Mouse (Mus musculus) granulocyte monocyte progenitor cell, adult 5-6 weeks (primary cell): Measurements from ENCODE around the gene Epo. TPM values are rescaled to one million over a fixed set of nuclear protein-coding genes. Genes with fewer than 3 reads are reported as not detected.

Experiments used
- ATAC-seq: replicated peaks from 2 replicates; pipeline ENCODE4 v1.8.0; 2016; ENCODE audit warnings: mild to moderate bottlenecking, moderate TSS enrichment, inconsistent platforms; ENCODE audit not compliant: poor library complexity, severe bottlenecking
- total RNA-seq, 2 experiments: library from RNA; stranded (forward) in 1 of 2; stranded (reverse) in 1 of 2; fragments of 200-712, 200-1000 nt in 1 of 2; fragments of >200 nt in 1 of 2; fragmentation: Nextera tagmentation in 1 of 2; gene quantifications; 2 replicates each; pipeline ENCODE4 v1.2.3; 2014 to 2017

Gene Epo
- total RNA-seq, 2 experiments from 2014 or later, result not detected

DNA sequence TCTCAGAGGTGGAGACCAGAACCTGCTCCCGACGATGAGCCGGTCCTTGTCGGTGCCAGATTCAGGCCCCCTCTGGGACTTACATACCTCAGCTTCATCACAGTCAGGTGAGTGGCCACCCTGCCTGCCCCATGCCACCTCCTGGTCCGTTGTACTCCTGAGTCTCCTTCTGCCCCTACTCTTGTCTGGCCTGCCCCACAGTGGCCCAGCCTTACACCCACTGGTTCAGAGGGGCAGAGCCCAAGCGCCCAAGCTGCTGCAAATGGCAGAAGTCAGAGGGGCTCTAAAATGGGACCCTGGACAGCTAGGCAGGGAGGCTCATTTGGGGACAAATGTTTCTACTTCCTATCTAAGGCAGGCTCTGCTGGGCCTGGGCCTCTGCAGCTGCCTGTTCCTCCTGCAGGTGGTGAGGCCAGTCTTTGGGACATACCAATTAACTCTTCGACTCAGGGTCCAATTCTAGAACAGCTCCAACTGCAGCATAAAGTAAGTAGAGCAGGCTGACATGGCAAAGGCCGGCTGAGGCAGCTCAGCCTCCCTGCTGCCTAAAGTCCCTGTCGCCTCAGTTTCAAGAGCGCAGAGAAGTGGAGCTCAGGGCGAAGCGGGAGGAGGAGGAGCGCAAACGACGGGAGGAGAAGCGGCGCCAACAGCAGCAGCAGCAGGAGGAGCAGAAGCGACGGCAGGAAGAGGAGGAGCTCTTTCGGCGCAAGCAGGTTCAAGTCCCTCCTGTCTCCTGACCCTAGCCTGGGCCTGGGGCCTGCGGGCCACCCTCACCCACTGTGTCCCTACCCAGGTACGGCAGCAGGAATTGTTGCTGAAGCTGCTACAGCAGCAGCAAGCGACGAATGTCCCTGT is 9.4 kb downstream of the Epo start:
- ATAC-seq, result no peak

DNA sequence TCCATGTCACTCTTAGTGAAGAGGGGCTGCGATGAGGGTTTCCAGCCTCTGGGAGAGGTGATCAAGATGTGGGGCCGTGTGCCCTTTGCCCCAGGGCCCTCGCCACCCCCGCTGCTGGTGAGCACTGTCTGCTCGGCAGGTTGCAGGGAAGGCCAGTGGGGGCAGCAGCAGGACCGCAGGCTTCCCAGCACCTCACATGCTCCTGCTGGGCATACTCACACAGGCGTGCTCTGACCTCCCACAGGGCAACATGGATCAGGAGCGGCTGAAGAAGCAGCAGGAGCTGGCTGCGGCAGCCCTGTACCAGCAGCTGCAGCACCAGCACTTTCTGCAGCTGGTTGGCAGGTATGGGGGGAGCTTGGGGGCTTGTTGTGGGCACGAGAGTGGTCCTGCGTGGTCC is 10.3 kb downstream of the Epo start:
- ATAC-seq, result no peak

GRCm38 (mm10) chr5:137521861-137522260 is 11.2 kb downstream of the Epo start:
- ATAC-seq, result no peak

DNA sequence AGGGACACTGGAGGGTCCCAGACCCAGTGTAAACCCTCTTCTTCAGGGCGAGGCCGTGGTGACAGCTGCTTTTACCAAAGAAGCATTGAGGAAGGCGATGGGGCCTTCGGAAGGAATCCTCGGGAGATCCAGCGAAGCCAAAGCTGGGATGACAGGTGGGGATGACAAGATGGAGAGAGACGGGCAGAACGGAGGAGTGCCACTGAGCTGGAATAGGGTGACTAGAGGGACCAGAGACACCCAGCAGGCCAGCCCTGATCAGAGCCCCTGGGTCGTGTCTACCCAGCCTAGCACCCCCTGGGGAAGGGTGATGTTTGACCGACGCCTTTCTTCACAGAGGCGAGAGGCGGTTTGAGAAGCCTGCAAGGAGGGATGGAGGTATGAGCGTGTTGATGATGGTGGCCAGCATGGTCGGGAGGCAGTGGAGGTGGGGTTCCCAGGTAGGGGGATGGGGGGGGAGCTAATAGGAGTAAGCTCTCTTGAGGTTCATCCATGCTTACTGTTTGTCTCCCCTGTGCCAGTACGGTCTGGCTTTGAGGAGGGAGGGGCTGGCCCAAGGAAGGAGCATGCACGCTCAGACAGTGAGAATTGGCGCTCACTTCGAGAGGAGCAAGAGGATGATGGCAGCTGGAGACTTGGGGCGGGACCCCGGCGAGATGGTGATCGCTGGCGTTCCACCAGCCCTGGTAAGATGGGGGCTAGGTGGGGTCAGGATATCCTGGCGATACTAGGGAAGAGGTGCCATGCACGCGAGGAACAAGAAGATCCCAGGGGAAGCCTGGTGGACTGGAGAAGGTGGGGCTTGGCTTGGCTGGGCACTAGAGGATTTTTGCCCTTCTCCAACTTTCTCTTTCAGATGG is 13.1 kb downstream of the Epo start:
- no peak for ATAC-seq

DNA sequence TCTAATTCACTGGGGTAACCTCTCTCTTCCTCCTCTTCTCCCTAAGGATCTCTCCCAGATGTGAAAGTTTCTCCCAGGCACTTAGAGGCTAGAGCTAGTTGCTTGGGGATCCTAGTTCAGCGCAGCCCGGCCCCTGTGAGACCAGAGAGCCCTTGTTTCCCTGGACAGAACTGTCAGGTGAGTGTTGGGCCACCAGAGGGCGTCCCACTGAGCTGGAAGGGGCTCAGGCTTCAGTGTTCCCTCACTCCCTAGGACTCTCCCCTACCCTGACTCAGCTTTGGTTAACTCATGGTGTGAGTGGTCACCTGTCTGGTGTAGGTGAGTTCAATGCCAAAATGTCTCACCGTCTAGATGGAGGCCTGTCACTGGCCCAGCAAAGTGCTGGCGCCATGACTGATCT is 14.6 kb downstream of the Epo start, which contains the start of gene Gigyf1:
TSS of gene Gigyf1 (plus strand) at position 113 of the 400 bp plus-strand sequence.
- ATAC-seq, result peak; percentile 68

- ATAC-seq, result no peak
Observed at GRCm38 (mm10) chr5:137514811-137515210, 18.2 kb downstream of the Epo start.

- ATAC-seq, result no peak
Observed at GRCm38 (mm10) chr5:137513951-137514721, 18.9 kb downstream of the Epo start.

DNA sequence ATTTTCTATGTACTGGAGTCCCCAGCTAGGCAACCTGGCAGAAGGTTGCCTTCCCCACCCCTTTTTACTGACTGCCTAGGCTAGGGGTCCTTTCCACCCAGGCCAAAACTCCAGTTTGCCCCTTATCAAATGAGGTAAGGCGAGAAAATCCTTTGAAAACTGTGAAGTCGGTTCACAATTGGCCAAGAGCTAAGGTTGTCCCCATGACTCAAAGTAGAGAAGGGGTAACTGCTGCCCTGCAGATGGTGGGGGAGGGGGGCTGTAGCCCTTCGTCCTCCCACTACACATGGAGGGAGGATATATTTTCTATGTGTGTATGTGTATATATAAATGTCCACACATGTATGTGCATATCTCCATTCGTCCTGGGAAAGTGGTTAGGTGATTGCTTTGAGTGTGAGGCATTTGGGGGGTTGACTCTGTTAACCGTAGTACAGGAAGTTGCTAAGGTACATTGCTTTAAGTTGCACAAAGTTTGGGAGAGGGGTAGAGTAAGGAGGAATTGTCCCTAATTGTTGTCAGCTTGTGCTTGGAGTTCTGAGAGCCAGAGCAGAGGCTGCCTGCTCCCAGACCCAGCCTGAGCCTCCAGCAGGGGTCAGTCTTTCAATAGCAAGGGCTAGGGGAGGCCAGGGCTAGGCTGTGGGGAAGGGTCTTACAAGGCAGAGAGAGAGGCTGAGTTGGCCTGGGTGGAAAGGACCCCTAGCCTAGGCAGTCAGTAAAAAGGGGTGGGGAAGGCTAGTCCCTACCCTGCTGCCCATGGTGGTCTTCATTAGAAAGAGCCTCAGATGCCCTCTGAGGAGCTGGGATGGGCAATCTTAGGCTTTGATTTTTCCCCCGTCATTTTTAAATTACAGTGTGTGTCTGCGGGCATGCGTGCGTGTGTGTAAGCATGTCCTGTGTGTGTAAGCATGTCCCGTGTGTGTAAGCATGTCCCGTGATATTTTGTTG is 19.9 kb downstream of the Epo start:
- no peak; the same call in 1 of the 2 replicates for ATAC-seq

DNA sequence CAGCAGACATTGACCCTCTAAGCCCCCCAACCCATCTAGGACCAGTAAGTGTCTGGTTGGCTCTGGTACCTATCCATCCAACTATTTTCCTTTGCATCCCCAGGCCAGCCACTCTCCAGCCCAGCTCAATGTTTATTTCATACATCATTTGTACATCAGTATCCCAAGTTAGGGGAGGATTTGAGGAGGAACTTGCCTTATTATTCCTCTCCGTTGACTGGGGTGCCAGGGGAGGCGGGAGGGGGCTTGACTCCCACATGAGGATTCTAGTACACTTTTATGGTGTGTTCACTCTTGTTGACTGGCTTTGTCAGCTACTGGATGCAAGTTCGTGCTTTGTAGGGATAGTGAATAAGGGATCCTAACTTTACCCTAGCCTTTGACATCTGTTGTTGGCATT is 21.3 kb downstream of the Epo start:
- ATAC-seq, result no peak

GRCm38 (mm10) chr5:137510573-137511390 is 22.3 kb downstream of the Epo start:
- peak; percentile 10; the same call in 1 of the 2 replicates for ATAC-seq

GRCm38 (mm10) chr5:137510014-137510501 is 23.0 kb downstream of the Epo start:
- ATAC-seq, result peak; percentile 52

GRCm38 (mm10) chr5:137504041-137504440 is 29.0 kb downstream of the Epo start:
- no peak for ATAC-seq

DNA sequence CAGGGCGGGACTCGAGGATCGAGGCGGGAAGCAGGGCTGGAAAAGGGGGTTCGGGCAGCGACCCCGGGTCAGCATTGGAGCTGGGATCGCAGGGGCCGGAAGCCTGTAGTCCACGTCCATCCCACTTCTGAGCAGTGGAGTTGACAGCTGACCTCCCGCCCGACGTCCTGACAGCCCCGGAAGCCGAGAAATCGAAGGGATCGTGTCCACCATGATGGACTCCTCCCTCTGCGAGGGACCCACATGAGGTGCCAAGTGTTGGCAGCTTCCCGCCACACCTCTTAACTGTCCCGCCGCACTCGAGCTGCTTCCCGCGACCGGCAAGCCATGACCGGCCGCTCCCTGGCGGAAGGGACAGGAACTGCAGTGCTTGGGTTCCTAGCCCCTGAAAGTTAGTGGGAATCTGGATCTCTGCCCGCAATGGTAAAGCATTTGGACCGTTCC is 30.4 kb downstream of the Epo start:
- peak; percentile 80 for ATAC-seq

- ATAC-seq, result peak; percentile 84
Observed at GRCm38 (mm10) chr5:137501709-137502666, 31.1 kb downstream of the Epo start, which contains the start of gene Pop7. Gene Pop7, minus strand, starts transcription at chr5:137502518.

- ATAC-seq, result no peak
Observed at GRCm38 (mm10) chr5:137500186-137500585, 32.9 kb downstream of the Epo start.

DNA sequence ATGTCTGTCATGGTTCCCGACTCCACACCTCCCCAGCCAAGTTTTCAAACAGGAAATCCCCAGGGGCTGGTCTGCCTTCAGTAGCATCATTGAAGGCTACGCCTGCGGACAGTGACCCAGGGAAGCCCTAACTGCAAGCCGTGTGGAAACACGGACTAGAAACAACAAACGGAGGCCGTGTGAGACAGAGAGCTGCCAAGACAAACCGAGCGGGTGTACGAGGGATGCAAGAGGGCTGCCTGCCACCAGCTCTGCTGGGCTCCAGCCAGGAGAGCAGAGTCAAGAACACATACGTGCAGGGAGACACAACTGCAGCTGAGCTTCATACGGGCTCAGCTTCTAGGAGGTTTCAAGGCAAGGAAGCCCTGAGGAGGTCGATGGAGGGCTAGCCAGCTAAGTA is 39.2 kb downstream of the Epo start:
- no peak for ATAC-seq

DNA sequence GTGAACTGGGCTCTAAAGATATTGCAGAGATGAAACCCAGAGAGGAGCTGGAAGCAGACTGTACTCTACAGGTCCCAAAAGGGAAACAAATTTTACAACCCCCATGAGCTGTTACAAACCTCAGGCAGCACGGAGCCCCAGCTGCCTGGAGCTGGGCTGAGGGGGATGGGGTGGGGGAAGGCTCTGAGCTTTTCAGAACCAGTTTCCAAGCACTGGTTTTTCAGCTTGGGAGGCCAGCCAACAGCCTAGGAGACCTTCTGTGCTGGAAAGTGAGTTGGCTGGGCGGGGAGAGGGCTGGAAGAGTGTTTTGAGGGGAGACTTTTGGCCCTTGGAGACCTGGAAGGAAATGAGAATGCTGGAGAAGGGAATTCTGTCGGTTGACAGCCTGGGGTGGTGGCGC is 41.5 kb downstream of the Epo start:
- no peak for ATAC-seq
